Mouse (Mus musculus) spleen, adult 2 months (tissue): ENCODE data around the gene Epha5.

ENCODE experiments used
- CTCF ChIP-seq: fragments of 200-500 bp; IDR thresholded peaks from 2 replicates; pipeline ENCODE4 v1.5.1; 2011; ENCODE audit warnings: mild to moderate bottlenecking, inconsistent platforms; ENCODE audit not compliant: insufficient read depth, insufficient read length, insufficient replicate concordance; ENCODE audit errors: extremely low read depth
- POLR2A ChIP-seq: fragments of 200-500 bp; IDR thresholded peaks from 2 replicates; pipeline ENCODE4 v1.6.1; 2011; ENCODE audit warnings: low read depth, low read length, inconsistent platforms

DNA sequence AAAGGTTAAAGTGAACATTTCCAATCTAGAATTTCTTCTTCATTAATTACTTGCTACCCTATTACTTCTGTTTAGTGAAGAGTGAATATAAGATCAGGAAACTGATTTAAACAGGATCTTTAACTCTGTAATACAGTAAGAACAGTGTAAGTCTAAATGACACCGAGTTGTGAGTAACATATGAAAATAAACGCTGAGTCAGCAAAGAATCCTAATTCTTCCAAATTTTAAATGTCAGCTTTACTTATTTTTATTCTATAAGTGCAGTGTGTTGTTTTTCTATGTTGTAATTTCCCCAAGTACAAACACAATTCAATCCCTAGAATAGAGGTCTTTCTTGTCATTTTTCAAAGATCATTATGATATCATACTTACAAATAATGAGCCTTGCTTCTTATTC, 363.3 kb downstream of the Epha5 start:
- TF ChIP-seq CTCF (no peak), POLR2A (no peak)
